Mouse (Mus musculus): ENCODE results near the gene Msrb2. TPM values are rescaled to one million over a fixed set of nuclear protein-coding genes. Genes with fewer than 3 reads are reported as not detected.

Gene Msrb2
- total RNA-seq, 4 experiments from 2014 or later: 28.2 to 33.5 (median 29.8) TPM

Other genes starting within 250 kb of the Msrb2 start
- gene Armc3, start 172.1 kb upstream of the Msrb2 start, total RNA-seq (2022): 1 to 10 TPM in 1 of 4 experiments, under 1 TPM in 3; 0.66 to 1.2 (median 0.87) TPM
- not detected for gene Ptf1a, start 74.2 kb downstream of the Msrb2 start, total RNA-seq (2022)
- not detected for gene 4921504E06Rik, start 182.5 kb downstream of the Msrb2 start, total RNA-seq (2022)

Measured in layer of hippocampus, adult 8-10 months (tissue).